Mouse (Mus musculus) skeletal muscle tissue, postnatal 0 days (tissue): ENCODE results near the gene Ergic2. TPM values are rescaled to one million over a fixed set of nuclear protein-coding genes. Genes with fewer than 3 reads are reported as not detected.

ENCODE experiments used
- polyA plus RNA-seq: library from polyadenylated mRNA; unstranded; fragments of >200 nt; fragmentation: Nextera tagmentation; extraction: Ambion mirVana; gene quantifications from 2 replicates; pipeline ENCODE4 v1.2.1, GENCODE M21; 2015

The Ergic2 gene
- 117 and 127 TPM in 2 replicates for polyA plus RNA-seq

DNA sequence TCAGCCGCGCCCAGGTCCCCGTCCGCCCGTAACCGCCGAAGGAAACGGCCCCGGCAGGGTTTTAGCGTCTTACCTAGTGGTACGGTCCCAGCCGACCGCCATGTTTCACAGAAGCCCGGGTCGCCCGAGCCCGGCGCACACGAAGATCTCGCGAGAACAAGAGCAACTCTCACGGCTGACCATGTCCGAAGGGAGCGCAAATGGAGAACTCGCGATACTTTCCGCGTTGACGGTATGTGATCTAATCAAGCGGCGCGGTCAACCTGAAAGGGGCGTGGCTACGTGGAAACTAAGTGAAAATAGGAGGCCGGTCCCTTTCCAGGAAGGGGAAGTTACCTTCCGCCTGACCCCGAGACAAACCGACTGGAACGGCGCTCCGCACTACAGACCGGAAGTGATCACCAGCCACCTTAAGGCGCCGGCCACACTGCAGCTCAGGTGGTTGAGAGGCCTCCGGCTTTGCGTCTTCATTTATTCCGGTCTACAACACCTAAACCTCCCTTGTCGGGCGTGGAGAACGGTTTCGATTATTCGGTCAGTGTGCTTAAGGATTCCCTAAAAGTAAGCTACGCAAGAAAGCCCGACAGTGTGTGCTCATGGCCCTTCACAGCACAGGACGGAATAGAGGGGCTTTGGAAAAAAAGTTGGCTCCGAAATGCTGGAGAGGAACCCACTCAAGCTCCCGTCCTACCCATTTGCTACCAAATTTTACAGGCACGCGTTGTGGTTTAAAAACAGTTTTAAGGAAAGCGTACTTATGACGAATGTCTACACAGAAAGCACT, at the start of gene Ergic2:
Ergic2 (minus strand) TSS at position 478 of the 784 bp plus-strand sequence.

Other genes with a start within 250 kb of the Ergic2 start
- 1.1 and 1.4 TPM in 2 replicates for gene Far2, start 165.1 kb downstream of the Ergic2 start, polyA plus RNA-seq
- gene Tmtc1, start 232.0 kb upstream of the Ergic2 start, polyA plus RNA-seq, result 1.9 and 2.3 TPM in 2 replicates